Mouse (Mus musculus) left cerebral cortex, postnatal 14 days (tissue): Measurements from ENCODE around the gene Gm5475. TPM values are rescaled to one million over a fixed set of nuclear protein-coding genes. Genes with fewer than 3 reads are reported as not detected.

Source experiments
- DNase-seq, 2 experiments: peaks; one replicate each; pipeline ENCODE4 v3.0.0; 2021 to 2022; ENCODE audit warnings: low spot score in 2 of 2, mixed read lengths in 1 of 2
- intact Hi-C: fragments of 180-260 bp; cut with DNase I; formaldehyde crosslinking; loops from one replicate; pipeline ENCODE4 v1.15.1; 2025
- total RNA-seq, 2 experiments: library from RNA; stranded (reverse); gene quantifications; 2 replicates each; pipeline ENCODE4 v1.2.3; 2021

The Gm5475 gene
- total RNA-seq, 2 experiments from 2014 or later, result 0.13 TPM; not detected in 1

GRCm38 (mm10) chr15:100470037-100470436 lies 48.1 kb downstream of the Gm5475 start:
- no peak for DNase-seq
- intact Hi-C loops, result loop anchor here (10.0 kb wide), 1 partner anchor 215 kb away; the partner anchor contains the start of gene Cela1

- intact Hi-C loops, result loop anchor here (10.0 kb wide), 1 partner anchor 211 kb away; the partner anchor contains the start of gene Cela1
- DNase-seq, result no peak
Measured at GRCm38 (mm10) chr15:100473926-100474503, 52.1 kb downstream of the Gm5475 start.

Other genes with a start within 250 kb of the Gm5475 start
- gene Atf1, start 194.3 kb upstream of the Gm5475 start, total RNA-seq, result 10 to 100 TPM; 15.7 to 19.7 TPM
- not detected for gene Tmprss12, start 141.3 kb upstream of the Gm5475 start, total RNA-seq
- 10 to 100 TPM; 16.5 to 17.7 TPM for gene Mettl7a1, start 118.0 kb upstream of the Gm5475 start, total RNA-seq
- gene Mettl7a3, start 87.2 kb upstream of the Gm5475 start, total RNA-seq, result under 1 TPM in 1 of 2 experiments, not detected in 1; 0.37 TPM
- gene Methig1, start 69.0 kb upstream of the Gm5475 start, total RNA-seq, result not detected
- under 1 TPM in 1 of 2 experiments, not detected in 1; 0.20 TPM for gene Mettl7a2, start 68.9 kb upstream of the Gm5475 start, total RNA-seq
- not detected for gene Higd1c, start 57.6 kb upstream of the Gm5475 start, total RNA-seq
- 10 to 100 TPM; 55.7 to 56.8 TPM for gene Slc11a2, start 2.9 kb downstream of the Gm5475 start, total RNA-seq
- 10 to 100 TPM; 65.8 to 70.5 TPM for gene Letmd1, start 46.9 kb downstream of the Gm5475 start, total RNA-seq
- 10 to 100 TPM; 39.8 to 40.7 TPM for gene Csrnp2, start 73.3 kb downstream of the Gm5475 start, total RNA-seq
- 10 to 100 TPM; 28.4 to 29.2 TPM for gene Tfcp2, start 129.9 kb downstream of the Gm5475 start, total RNA-seq
- 100 to 1,000 TPM; 123 to 125 TPM for gene Pou6f1, start 177.8 kb downstream of the Gm5475 start, total RNA-seq
- 10 to 100 TPM; 97.6 to 98.1 TPM for gene Dazap2, start 193.2 kb downstream of the Gm5475 start, total RNA-seq
- 1 to 10 TPM; 2.2 to 2.3 TPM for gene Smagp, start 214.8 kb downstream of the Gm5475 start, total RNA-seq
- gene Bin2, start 247.4 kb downstream of the Gm5475 start, total RNA-seq, result 1 to 10 TPM; 5.6 to 6.2 TPM